Mouse (Mus musculus) adrenal gland, postnatal 10 days (tissue): Measurements from ENCODE around the gene Gm5416. TPM values are rescaled to one million over a fixed set of nuclear protein-coding genes. Genes with fewer than 3 reads are reported as not detected.
"Not testable (repeated sequence)": the region's sequence is repeated elsewhere in the genome, so short reads cannot be mapped to it uniquely, and the experiment has no call there.

ENCODE experiments used
- DNase-seq: peaks from one replicate; pipeline ENCODE4 v3.0.0; 2021; ENCODE audit warnings: mixed read lengths
- long read RNA-seq, 2 experiments: library from polyadenylated mRNA; stranded (forward); transcript quantifications; one replicate each; pipeline ENCODE4 v2.0.0; 2021
- total RNA-seq, 2 experiments: library from RNA; stranded (reverse); gene quantifications; 2 replicates each; pipeline ENCODE4 v1.2.3; 2021

Gene Gm5416
- not detected for total RNA-seq
- long read RNA-seq, experiment 1, partial matches to known transcripts = 0 of 1 reads
- long read RNA-seq, experiment 1, other reads (novel, unspliced or antisense) = 1 of 1 reads
- long read RNA-seq, experiment 2 = 0 reads

GRCm38 (mm10) chr16:36209967-36210453 lies at the start of gene Gm5416:
Gm5416 (plus strand) TSS chr16:36210403.
- no peak for DNase-seq

- DNase-seq = not testable (repeated sequence)
Measured at GRCm38 (mm10) chr16:36167841-36168240, 42.4 kb upstream of the Gm5416 start.

GRCm38 (mm10) chr16:36176108-36176507 lies 34.1 kb upstream of the Gm5416 start:
- no peak for DNase-seq

- DNase-seq = no peak
Measured at GRCm38 (mm10) chr16:36179910-36180309, 30.3 kb upstream of the Gm5416 start.

GRCm38 (mm10) chr16:36183912-36184311 lies 26.3 kb upstream of the Gm5416 start, which contains the start of gene Gm5483:
Gm5483 (plus strand) TSS chr16:36184212.
- not testable (repeated sequence) for DNase-seq

- DNase-seq = no peak
Measured at GRCm38 (mm10) chr16:36199226-36199625, 11.0 kb upstream of the Gm5416 start.

- peak; percentile 2 for DNase-seq
Measured at GRCm38 (mm10) chr16:36203846-36204245, 6.4 kb upstream of the Gm5416 start.

GRCm38 (mm10) chr16:36205684-36206083 lies 4.5 kb upstream of the Gm5416 start:
- not testable (repeated sequence) for DNase-seq

GRCm38 (mm10) chr16:36221168-36221567 lies 11.0 kb downstream of the Gm5416 start, which contains the start of gene 2010005H15Rik:
2010005H15Rik (plus strand) TSS chr16:36221468.
- not testable (repeated sequence) for DNase-seq

- DNase-seq = not testable (repeated sequence)
Measured at GRCm38 (mm10) chr16:36260585-36260984, 50.4 kb downstream of the Gm5416 start.

Other genes with a start within 250 kb of the Gm5416 start
- 10 to 100 TPM; 50.6 to 55.9 TPM for gene Kpna1, start 231.7 kb upstream of the Gm5416 start, total RNA-seq
- gene Wdr5b, start 169.2 kb upstream of the Gm5416 start, total RNA-seq = 1 to 10 TPM; 4.3 to 5.3 TPM
- gene Fam162a, start 138.8 kb upstream of the Gm5416 start, total RNA-seq = 100 to 1,000 TPM; 181 to 193 TPM
- gene Ccdc58, start 138.7 kb upstream of the Gm5416 start, total RNA-seq = 10 to 100 TPM; 57.9 to 74.7 TPM
- not detected for gene Csta1, start 79.2 kb upstream of the Gm5416 start, total RNA-seq
- gene Stfa2l1, start 53.6 kb upstream of the Gm5416 start, total RNA-seq = 1 to 10 TPM; 7.6 to 9.0 TPM
- gene Gm5483, start 26.2 kb upstream of the Gm5416 start, total RNA-seq = 10 to 100 TPM in 1 of 2 experiments, 1 to 10 TPM in 1; 10.0 to 12.4 TPM
- 1 to 10 TPM; 2.3 to 2.6 TPM for gene 2010005H15Rik, start 11.1 kb downstream of the Gm5416 start, total RNA-seq
- 10 to 100 TPM; 15.1 to 20.1 TPM for gene Stfa1, start 66.5 kb downstream of the Gm5416 start, total RNA-seq
- gene BC117090, start 123.9 kb downstream of the Gm5416 start, total RNA-seq = not detected
- gene BC100530, start 157.3 kb downstream of the Gm5416 start, total RNA-seq = 10 to 100 TPM; 18.2 to 24.0 TPM
- 10 to 100 TPM in 1 of 2 experiments, 1 to 10 TPM in 1; 7.3 to 11.8 TPM for gene Stfa2, start 198.1 kb downstream of the Gm5416 start, total RNA-seq
- 10 to 100 TPM in 1 of 2 experiments, 1 to 10 TPM in 1; 9.2 to 10.6 TPM for gene Stfa3, start 245.0 kb downstream of the Gm5416 start, total RNA-seq